ENCODE assay signal across 24 mouse cellular contexts in genomic region chr5:35539576-35539975, GRCm38 (mm10). TPM values are rescaled to one million over a fixed set of nuclear protein-coding genes. Genes with fewer than 3 reads are reported as not detected.
A peak's percentile ranks its signal among the peaks of the same experiment; 100 is the strongest.
DNase-seq lines count a peak whose midpoint lies in the region; ATAC-seq and TF ChIP-seq lines count a peak whose summit lies in the region.
"Had no signal": no experiment of that assay in that cellular context is flagged by ENCODE, and none has a peak within 500 bp of the region (broad histone marks: within the 10 kb centered on the region; RNA-seq: fewer than 3 reads in every experiment).

No protein-coding gene starts in this region.

- no peaks in the 10 kb centered on the region for H3K9me3 ChIP-seq in intestine, embryonic 15.5 days
- H3K9me3 ChIP-seq in intestine, embryonic 16.5 days (ENCODE audit: control insufficient read depth, low read length) = no peaks in the 10 kb centered on the region
- H3K9me3 ChIP-seq in midbrain, postnatal 0 days (ENCODE audit: low read length) = no peaks in the 10 kb centered on the region
- H3K9me3 ChIP-seq in midbrain, embryonic 14.5 days (ENCODE audit: control insufficient read depth, low read length) = no peaks in the 10 kb centered on the region
- no peaks in the 10 kb centered on the region for H3K9me3 ChIP-seq in neural tube, embryonic 15.5 days (replicated peaks)
- H3K9me3 ChIP-seq: embryonic facial prominence, embryonic 15.5 days; hindbrain, embryonic 15.5 days; neural tube, embryonic 12.5 days had no signal

- no peaks in the 10 kb centered on the region for H3K36me3 ChIP-seq in intestine, embryonic 15.5 days
- no peaks in the 10 kb centered on the region for H3K36me3 ChIP-seq in intestine, embryonic 16.5 days (ENCODE audit: control insufficient read depth, insufficient read depth, low read length)
- H3K36me3 ChIP-seq in midbrain, postnatal 0 days (ENCODE audit: insufficient read depth, low read length) = no peaks in the 10 kb centered on the region
- no peaks in the 10 kb centered on the region for H3K36me3 ChIP-seq in midbrain, embryonic 14.5 days (ENCODE audit: control insufficient read depth, insufficient read depth, low read length)
- H3K36me3 ChIP-seq in neural tube, embryonic 15.5 days = no peaks in the 10 kb centered on the region
- H3K36me3 ChIP-seq: embryonic facial prominence, embryonic 15.5 days; hindbrain, embryonic 15.5 days; neural tube, embryonic 12.5 days had no signal

- H3K4me2 ChIP-seq in intestine, embryonic 15.5 days (replicated peaks) = no peak overlapping the region
- H3K4me2 ChIP-seq in intestine, embryonic 16.5 days (ENCODE audit: low read depth, low read length) = no peak overlapping the region
- H3K4me2 ChIP-seq in midbrain, postnatal 0 days (ENCODE audit: low read depth, low read length, poor library complexity, severe bottlenecking) = no peak overlapping the region
- no peak overlapping the region for H3K4me2 ChIP-seq in midbrain, embryonic 14.5 days (ENCODE audit: low read length)
- no peak overlapping the region for H3K4me2 ChIP-seq in neural tube, embryonic 15.5 days
- H3K4me2 ChIP-seq: embryonic facial prominence, embryonic 15.5 days; heart, embryonic 11.5 days; hindbrain, embryonic 15.5 days; midbrain, embryonic 11.5 days; neural tube, embryonic 12.5 days had no signal

- 55% methylated on average over 4 of the region's 4 CpGs for WGBS in intestine, embryonic 15.5 days
- 66% methylated on average over 4 of the region's 4 CpGs for WGBS in intestine, embryonic 16.5 days
- WGBS in midbrain, postnatal 0 days = 59% methylated on average over 4 of the region's 4 CpGs
- 53% methylated on average over 4 of the region's 4 CpGs for WGBS in midbrain, embryonic 14.5 days
- whole genome bisulfite sequencing in neural tube, embryonic 15.5 days = 72% methylated on average over 4 of the region's 4 CpGs

- DNase-seq in kidney, postnatal 4 days = peak; percentile 39 to 54
- no peak for DNase-seq in kidney, adult 11 months
- DNase-seq in midbrain, postnatal 0 days (ENCODE audit: low spot score) = peak; percentile 22
- DNase-seq in midbrain, embryonic 14.5 days = no peak
- DNase-seq in cerebellum, postnatal 25 days = no peak
- DNase-seq: adrenal gland, postnatal 14 days; cerebellum, adult 8-10 months; kidney, adult 9 months; layer of hippocampus, postnatal 36 days; thymus, adult 18-20 months; thymus, postnatal 36 days had no signal

- ATAC-seq in intestine, embryonic 15.5 days = no peak
- no peak for ATAC-seq in intestine, embryonic 16.5 days
- ATAC-seq in midbrain, postnatal 0 days (ENCODE audit: low FRiP score) = no peak
- no peak for ATAC-seq in midbrain, embryonic 14.5 days (ENCODE audit: low FRiP score, low TSS enrichment)
- ATAC-seq in neural tube, embryonic 15.5 days (ENCODE audit: low FRiP score) = no peak
- ATAC-seq: CD4-positive, CD25-positive, alpha-beta regulatory T cell, adult 4 months; forebrain, embryonic 14.5 days had no signal

- no peak overlapping the region for H3K4me3 ChIP-seq in intestine, embryonic 15.5 days (replicated peaks)
- no peak overlapping the region for H3K4me3 ChIP-seq in intestine, embryonic 16.5 days (ENCODE audit: low read length)
- no peak overlapping the region for H3K4me3 ChIP-seq in midbrain, postnatal 0 days (ENCODE audit: low read depth, low read length)
- H3K4me3 ChIP-seq in midbrain, embryonic 14.5 days (replicated peaks; ENCODE audit: low read depth, low read length) = no peak overlapping the region
- H3K4me3 ChIP-seq in neural tube, embryonic 15.5 days (replicated peaks) = no peak overlapping the region
- H3K4me3 ChIP-seq: embryonic facial prominence, embryonic 15.5 days; hindbrain, embryonic 15.5 days; neural tube, embryonic 12.5 days had no signal

- H3K9ac ChIP-seq in intestine, embryonic 15.5 days = no peak overlapping the region
- H3K9ac ChIP-seq in intestine, embryonic 16.5 days (ENCODE audit: low read depth, low read length) = no peak overlapping the region
- no peak overlapping the region for H3K9ac ChIP-seq in midbrain, postnatal 0 days (replicated peaks; ENCODE audit: low read length, poor library complexity, severe bottlenecking)
- H3K9ac ChIP-seq in midbrain, embryonic 14.5 days (replicated peaks; ENCODE audit: low read length) = no peak overlapping the region
- no peak overlapping the region for H3K9ac ChIP-seq in neural tube, embryonic 15.5 days (replicated peaks)
- H3K9ac ChIP-seq: embryonic facial prominence, embryonic 15.5 days; hindbrain, embryonic 15.5 days; neural tube, embryonic 12.5 days had no signal

- TF ChIP-seq CTCF in midbrain, postnatal 0 days (IDR thresholded peaks at IDR 0.05) = no peak

- H3K27ac ChIP-seq in intestine, embryonic 15.5 days = 0 out of 2 replicates have a peak overlapping the region, but pooled peaks have one; percentile 18
- no peak overlapping the region for H3K27ac ChIP-seq in intestine, embryonic 16.5 days (ENCODE audit: low read length)
- no peak overlapping the region for H3K27ac ChIP-seq in midbrain, postnatal 0 days (ENCODE audit: low read depth, low read length)
- no peak overlapping the region for H3K27ac ChIP-seq in midbrain, embryonic 14.5 days (replicated peaks; ENCODE audit: low read depth, low read length)
- H3K27ac ChIP-seq in neural tube, embryonic 15.5 days (replicated peaks) = no peak overlapping the region
- H3K27ac ChIP-seq: hindbrain, embryonic 15.5 days; neural tube, embryonic 12.5 days had no signal

- no peaks in the 10 kb centered on the region for H3K27me3 ChIP-seq in intestine, embryonic 15.5 days (replicated peaks)
- H3K27me3 ChIP-seq in intestine, embryonic 16.5 days (replicated peaks; ENCODE audit: control insufficient read depth, insufficient read depth, low read length) = no peaks in the 10 kb centered on the region
- H3K27me3 ChIP-seq in midbrain, postnatal 0 days (ENCODE audit: insufficient read depth, low read length) = no peaks in the 10 kb centered on the region
- no peaks in the 10 kb centered on the region for H3K27me3 ChIP-seq in midbrain, embryonic 14.5 days (ENCODE audit: control insufficient read depth, insufficient read depth, low read length)
- H3K27me3 ChIP-seq in neural tube, embryonic 15.5 days (replicated peaks) = no peaks in the 10 kb centered on the region
- H3K27me3 ChIP-seq: embryonic facial prominence, embryonic 15.5 days; hindbrain, embryonic 15.5 days; neural tube, embryonic 12.5 days had no signal

- H3K4me1 ChIP-seq in intestine, embryonic 15.5 days (replicated peaks) = peaks cover 6% of the 10 kb centered on the region
- peaks cover 6% of the 10 kb centered on the region; the same call in 1 of the 2 replicates for H3K4me1 ChIP-seq in intestine, embryonic 16.5 days (ENCODE audit: control insufficient read depth, insufficient read depth, low read length)
- no peaks in the 10 kb centered on the region for H3K4me1 ChIP-seq in midbrain, postnatal 0 days (ENCODE audit: insufficient read depth, low read length)
- H3K4me1 ChIP-seq in midbrain, embryonic 14.5 days (ENCODE audit: control insufficient read depth, insufficient read depth, low read length) = no peaks in the 10 kb centered on the region
- no peaks in the 10 kb centered on the region for H3K4me1 ChIP-seq in neural tube, embryonic 15.5 days
- H3K4me1 ChIP-seq: hindbrain, embryonic 15.5 days; neural tube, embryonic 12.5 days had no signal

RNA-seq across cellular contexts. Expression of gene Cpz, which starts 14.1 kb away (rescaled TPM):
- 13.5 and 13.9 TPM in 2 replicates for polyA plus RNA-seq in intestine, embryonic 15.5 days (2015; fragmentation: Nextera tagmentation; extraction: Ambion mirVana)
- polyA plus RNA-seq in intestine, embryonic 16.5 days (2015; fragmentation: Nextera tagmentation; extraction: Ambion mirVana) = 13.6 and 14.0 TPM in 2 replicates
- total RNA-seq in midbrain, postnatal 0 days (2014; rRNA removed) = 8.9 and 19.2 TPM in 2 replicates
- polyA plus RNA-seq in midbrain, postnatal 0 days (2015; fragmentation: Nextera tagmentation; extraction: Ambion mirVana) = 1.7 and 2.3 TPM in 2 replicates
- polyA plus RNA-seq in midbrain, embryonic 14.5 days (2014; fragmentation: Nextera tagmentation; extraction: Ambion mirVana) = 0.79 TPM in 1 of 2 replicates, not detected in the other
- polyA plus RNA-seq in neural tube, embryonic 15.5 days (2015; fragmentation: Nextera tagmentation; extraction: Ambion mirVana) = 2.8 and 3.7 TPM in 2 replicates
- total RNA-seq: common myeloid progenitor, adult 5-6 weeks; granulocyte monocyte progenitor cell, adult 5-6 weeks; hematopoietic stem cell, adult 5-6 weeks had no signal

RNA-seq across cellular contexts. Expression of gene Trmt44, which starts 35.3 kb away (rescaled TPM):
- 8.1 and 8.5 TPM in 2 replicates for polyA plus RNA-seq in intestine, embryonic 15.5 days (2015; fragmentation: Nextera tagmentation; extraction: Ambion mirVana)
- polyA plus RNA-seq in intestine, embryonic 16.5 days (2015; fragmentation: Nextera tagmentation; extraction: Ambion mirVana) = 9.3 and 9.4 TPM in 2 replicates
- total RNA-seq in midbrain, postnatal 0 days (2014; rRNA removed) = 5.8 and 11.3 TPM in 2 replicates
- 3.4 and 4.9 TPM in 2 replicates for polyA plus RNA-seq in midbrain, postnatal 0 days (2015; fragmentation: Nextera tagmentation; extraction: Ambion mirVana)
- polyA plus RNA-seq in midbrain, embryonic 14.5 days (2014; fragmentation: Nextera tagmentation; extraction: Ambion mirVana) = 7.3 and 7.4 TPM in 2 replicates
- polyA plus RNA-seq in neural tube, embryonic 15.5 days (2015; fragmentation: Nextera tagmentation; extraction: Ambion mirVana) = 5.3 and 6.9 TPM in 2 replicates

RNA-seq across cellular contexts. Expression of gene Acox3, which starts 43.3 kb away (rescaled TPM):
- 13.2 and 13.8 TPM in 2 replicates for polyA plus RNA-seq in intestine, embryonic 15.5 days (2015; fragmentation: Nextera tagmentation; extraction: Ambion mirVana)
- 16.1 and 23.2 TPM in 2 replicates for polyA plus RNA-seq in intestine, embryonic 16.5 days (2015; fragmentation: Nextera tagmentation; extraction: Ambion mirVana)
- total RNA-seq in midbrain, postnatal 0 days (2014; rRNA removed) = 27.5 and 29.5 TPM in 2 replicates
- 13.5 and 15.6 TPM in 2 replicates for polyA plus RNA-seq in midbrain, postnatal 0 days (2015; fragmentation: Nextera tagmentation; extraction: Ambion mirVana)
- polyA plus RNA-seq in midbrain, embryonic 14.5 days (2014; fragmentation: Nextera tagmentation; extraction: Ambion mirVana) = 15.3 and 19.0 TPM in 2 replicates
- polyA plus RNA-seq in neural tube, embryonic 15.5 days (2015; fragmentation: Nextera tagmentation; extraction: Ambion mirVana) = 12.7 and 13.5 TPM in 2 replicates

Comparison
In these comparisons a context has a peak if more than half of its experiments do, and no peak if none do; other contexts are left out.
1. DNase-seq: peak in kidney, postnatal 4 days (2 of 2) and midbrain, postnatal 0 days (single experiment); none in kidney, adult 11 months (single experiment), midbrain, embryonic 14.5 days (single experiment) and cerebellum, postnatal 25 days (0 of 2).